Mouse (Mus musculus): ENCODE results near the gene BC005561. TPM values are rescaled to one million over a fixed set of nuclear protein-coding genes. Genes with fewer than 3 reads are reported as not detected.
A peak's percentile ranks its signal among the peaks of the same experiment; 100 is the strongest.
"Not testable (repeated sequence)": the region's sequence is repeated elsewhere in the genome, so short reads cannot be mapped to it uniquely, and the experiment has no call there.

The BC005561 gene
- polyA plus RNA-seq, 1 experiment from 2014 or later, result 2.6 TPM

DNA sequence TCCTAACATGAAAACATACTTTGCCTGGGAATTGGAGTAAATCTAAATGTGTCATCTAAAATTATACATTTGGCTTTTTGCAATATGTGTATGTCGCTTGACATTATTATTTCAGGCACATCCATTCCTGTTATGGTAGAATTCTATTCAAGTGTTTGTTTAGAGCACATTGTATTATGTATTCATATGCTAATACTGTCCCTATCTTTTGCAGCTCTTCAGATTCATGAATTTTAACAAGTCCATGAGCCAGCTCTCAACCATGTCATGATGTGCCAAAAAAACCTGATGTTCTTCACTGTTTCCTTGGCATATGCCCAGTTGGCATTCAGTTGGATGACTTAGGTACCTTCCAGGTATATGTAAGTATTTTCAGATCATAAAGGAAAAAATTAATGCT is 30.5 kb downstream of the BC005561 start:
- no peaks in the 10 kb centered on the region for H3K27me3 ChIP-seq (ENCODE audit: control insufficient read depth, insufficient read depth, low read depth, low read length)
- no peak overlapping the region for H3K27ac ChIP-seq (ENCODE audit: low read length)
- WGBS (ENCODE audit: insufficient replicate concordance), result 69% methylated on average over 1 of the region's 1 CpGs
- H3K4me2 ChIP-seq (ENCODE audit: low read depth, low read length), result no peak overlapping the region
- H3K4me1 ChIP-seq (ENCODE audit: control insufficient read depth, low read depth, low read length), result no peaks in the 10 kb centered on the region
- H3K9ac ChIP-seq (ENCODE audit: low read depth, low read length), result no peak overlapping the region
- no peak overlapping the region for H3K4me3 ChIP-seq (ENCODE audit: low read depth, low read length)
- no peak for ATAC-seq (ENCODE audit: low read depth)
- H3K36me3 ChIP-seq (ENCODE audit: control insufficient read depth, insufficient read depth), result peaks cover 8% of the 10 kb centered on the region
- no peaks in the 10 kb centered on the region for H3K9me3 ChIP-seq (replicated peaks; ENCODE audit: control insufficient read depth, low read length)

DNA sequence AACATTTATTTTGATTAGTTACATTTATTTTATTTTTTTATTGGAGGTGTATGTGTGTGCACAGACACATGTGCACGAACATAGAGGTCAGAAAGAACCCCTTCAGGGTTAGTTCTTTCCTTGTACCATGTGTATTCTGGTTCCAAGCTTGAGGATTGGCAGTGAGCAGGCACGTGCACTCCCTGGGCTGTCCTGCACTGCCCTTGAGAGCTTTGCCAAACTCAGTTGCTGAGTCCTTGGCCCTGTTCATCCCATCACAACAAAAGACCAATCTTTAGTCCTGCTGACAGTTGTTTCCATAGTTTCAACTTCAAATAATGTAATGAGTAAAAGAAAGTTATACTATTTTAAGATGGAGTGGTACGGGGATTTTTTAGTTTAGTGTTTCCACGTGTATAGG is 31.2 kb downstream of the BC005561 start:
- 74% methylated on average over 4 of the region's 4 CpGs for WGBS (ENCODE audit: insufficient replicate concordance)
- no peak overlapping the region for H3K27ac ChIP-seq (ENCODE audit: low read length)
- no peak overlapping the region for H3K4me3 ChIP-seq (ENCODE audit: low read depth, low read length)
- no peak overlapping the region for H3K9ac ChIP-seq (ENCODE audit: low read depth, low read length)
- no peaks in the 10 kb centered on the region for H3K27me3 ChIP-seq (ENCODE audit: control insufficient read depth, insufficient read depth, low read depth, low read length)
- H3K4me2 ChIP-seq (ENCODE audit: low read depth, low read length), result no peak overlapping the region
- no peaks in the 10 kb centered on the region for H3K4me1 ChIP-seq (ENCODE audit: control insufficient read depth, low read depth, low read length)
- ATAC-seq (ENCODE audit: low read depth), result no peak
- H3K36me3 ChIP-seq (ENCODE audit: control insufficient read depth, insufficient read depth), result peaks cover 8% of the 10 kb centered on the region
- H3K9me3 ChIP-seq (replicated peaks; ENCODE audit: control insufficient read depth, low read length), result no peaks in the 10 kb centered on the region

DNA sequence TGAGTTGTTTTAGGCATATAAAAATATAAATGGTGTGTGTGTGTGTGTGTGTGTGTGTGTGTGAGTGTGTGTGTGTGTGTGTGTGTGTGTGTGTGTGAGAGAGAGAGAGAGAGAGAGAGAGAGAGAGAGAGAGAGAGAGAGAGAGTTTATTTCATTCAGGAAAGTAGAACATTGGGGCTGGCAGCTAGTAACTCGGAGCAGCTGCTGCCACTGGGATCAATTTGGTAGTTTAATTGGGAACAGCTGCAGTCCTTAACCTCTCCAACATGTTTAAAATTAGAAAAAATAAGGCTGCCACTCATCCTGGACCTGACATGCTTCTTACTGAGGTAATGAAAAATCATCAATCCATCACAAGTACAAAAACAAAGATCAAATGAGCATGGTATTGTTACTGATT is 59.9 kb downstream of the BC005561 start:
- H3K36me3 ChIP-seq (ENCODE audit: control insufficient read depth, insufficient read depth); H3K9ac ChIP-seq (ENCODE audit: low read depth, low read length); ATAC-seq (ENCODE audit: low read depth); H3K9me3 ChIP-seq (replicated peaks; ENCODE audit: control insufficient read depth, low read length); H3K4me1 ChIP-seq (ENCODE audit: control insufficient read depth, low read depth, low read length); H3K4me3 ChIP-seq (ENCODE audit: low read depth, low read length); H3K27me3 ChIP-seq (ENCODE audit: control insufficient read depth, insufficient read depth, low read depth, low read length); H3K27ac ChIP-seq (ENCODE audit: low read length); H3K4me2 ChIP-seq (ENCODE audit: low read depth, low read length): not testable (repeated sequence)
- WGBS (ENCODE audit: insufficient replicate concordance), result 25% methylated on average over 1 of the region's 1 CpGs

DNA sequence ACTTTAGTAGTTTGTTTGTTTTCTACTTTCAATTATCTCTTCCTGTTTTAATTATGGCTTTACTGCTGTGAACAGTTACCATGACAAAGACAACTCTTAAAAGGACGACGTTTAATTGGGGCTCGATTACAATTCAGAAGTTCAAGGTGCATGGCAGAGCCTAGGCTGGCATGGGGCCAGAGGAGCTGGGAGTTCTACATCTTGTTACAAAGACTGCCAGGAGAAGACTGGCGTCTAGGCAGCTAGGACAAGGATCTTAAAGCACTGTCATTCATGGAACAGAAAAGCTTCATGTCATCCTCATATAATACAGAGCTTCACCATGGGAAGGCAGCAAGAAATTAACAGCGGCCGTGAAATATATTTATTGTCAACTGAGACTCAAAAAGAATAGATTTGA is 62.6 kb downstream of the BC005561 start:
- Histone ChIP-seq H3K4me2 (ENCODE audit: low read depth, low read length) (peak overlapping the region; percentile 54), H3K9me3 (replicated peaks; ENCODE audit: control insufficient read depth, low read length) (no peaks in the 10 kb centered on the region), H3K27me3 (ENCODE audit: control insufficient read depth, insufficient read depth, low read depth, low read length) (no peaks in the 10 kb centered on the region), H3K4me3 (ENCODE audit: low read depth, low read length) (peak overlapping the region; percentile 71), H3K36me3 (ENCODE audit: control insufficient read depth, insufficient read depth) (no peaks in the 10 kb centered on the region), H3K4me1 (ENCODE audit: control insufficient read depth, low read depth, low read length) (no peaks in the 10 kb centered on the region), H3K27ac (ENCODE audit: low read length) (no peak overlapping the region), H3K9ac (ENCODE audit: low read depth, low read length) (no peak overlapping the region)
- no peak for ATAC-seq (ENCODE audit: low read depth)
- WGBS (ENCODE audit: insufficient replicate concordance), result 54% methylated on average over 6 of the region's 6 CpGs

DNA sequence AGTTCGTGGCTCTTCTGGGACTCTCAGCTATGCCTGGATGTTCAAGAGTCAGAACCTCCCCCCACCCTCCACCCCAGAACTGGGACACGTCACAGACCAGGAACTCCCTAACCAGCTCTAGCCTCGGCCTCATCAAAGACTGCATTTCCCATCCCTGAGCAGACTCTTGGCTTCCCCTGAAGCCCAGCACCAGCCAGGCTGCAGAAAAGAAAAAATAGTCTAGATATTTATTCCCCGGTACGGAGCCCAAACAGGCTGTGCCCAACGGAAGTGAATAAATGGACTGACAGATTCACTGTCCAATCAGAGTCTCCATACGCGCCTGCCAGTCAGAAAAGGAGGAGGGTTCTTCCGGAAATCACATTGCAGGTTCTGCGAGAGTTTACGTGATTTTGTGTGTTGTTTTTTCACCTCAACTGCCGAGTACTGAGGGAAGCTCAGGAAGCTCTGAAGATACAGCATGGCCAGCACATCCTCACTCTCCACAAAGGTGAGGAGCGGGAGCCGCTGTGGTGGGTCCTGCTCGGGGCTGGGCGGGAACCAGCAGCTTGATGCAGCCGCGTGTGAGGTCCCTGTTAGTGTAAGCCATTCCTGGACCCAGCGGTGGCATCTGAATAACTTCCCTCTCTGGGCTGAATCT is 63.2 kb downstream of the BC005561 start:
- not testable (repeated sequence) for H3K4me1 ChIP-seq (ENCODE audit: control insufficient read depth, low read depth, low read length); H3K9me3 ChIP-seq (replicated peaks; ENCODE audit: control insufficient read depth, low read length); H3K36me3 ChIP-seq (ENCODE audit: control insufficient read depth, insufficient read depth); H3K27me3 ChIP-seq (ENCODE audit: control insufficient read depth, insufficient read depth, low read depth, low read length)
- WGBS (ENCODE audit: insufficient replicate concordance), result under 1% methylated on average over 18 of the region's 19 CpGs
- peak overlapping the region; percentile 71 for H3K4me3 ChIP-seq (ENCODE audit: low read depth, low read length)
- peak; percentile 98 for ATAC-seq (ENCODE audit: low read depth)
- H3K27ac ChIP-seq (ENCODE audit: low read length), result peak overlapping the region; percentile 79
- peak overlapping the region; percentile 67 for H3K9ac ChIP-seq (ENCODE audit: low read depth, low read length)
- H3K4me2 ChIP-seq (ENCODE audit: low read depth, low read length), result peak overlapping the region; percentile 59

Other genes starting within 250 kb of the BC005561 start
- gene Ibsp, start 209.2 kb upstream of the BC005561 start, polyA plus RNA-seq (2015; fragmentation: Nextera tagmentation; extraction: Ambion mirVana), result not detected in 2 replicates
- gene Mepe, start 183.0 kb upstream of the BC005561 start, polyA plus RNA-seq (2015; fragmentation: Nextera tagmentation; extraction: Ambion mirVana), result not detected in 2 replicates
- 19.9 and 24.9 TPM in 2 replicates for gene Spp1, start 73.2 kb upstream of the BC005561 start, polyA plus RNA-seq (2015; fragmentation: Nextera tagmentation; extraction: Ambion mirVana)
- gene Pkd2, start 48.9 kb upstream of the BC005561 start, polyA plus RNA-seq (2015; fragmentation: Nextera tagmentation; extraction: Ambion mirVana), result 0.83 and 0.99 TPM in 2 replicates